Mouse (Mus musculus): ENCODE measurements around the gene Birc7.

The Birc7 gene

GRCm38 (mm10) chr2:180928723-180929122, at the start of gene Birc7:
TSS of gene Birc7 (plus strand) at chr2:180929023.
- no peak for DNase-seq

- DNase-seq, result no peak
Measured at GRCm38 (mm10) chr2:180879365-180880067, 49.3 kb upstream of the Birc7 start.

GRCm38 (mm10) chr2:180881281-180881680, 47.5 kb upstream of the Birc7 start:
- no peak for DNase-seq

GRCm38 (mm10) chr2:180885270-180885669, 43.6 kb upstream of the Birc7 start:
- no peak for DNase-seq

- no peak for DNase-seq
Measured at GRCm38 (mm10) chr2:180889271-180889920, 39.4 kb upstream of the Birc7 start.

- DNase-seq, result no peak
Measured at GRCm38 (mm10) chr2:180889921-180890280, 38.9 kb upstream of the Birc7 start.

- DNase-seq, result no peak
Measured at GRCm38 (mm10) chr2:180890422-180891074, 38.3 kb upstream of the Birc7 start.

GRCm38 (mm10) chr2:180891075-180891834, 37.6 kb upstream of the Birc7 start:
- no peak for DNase-seq

GRCm38 (mm10) chr2:180891835-180892323, 36.9 kb upstream of the Birc7 start:
- no peak for DNase-seq

- DNase-seq, result no peak
Measured at GRCm38 (mm10) chr2:180892841-180893521, 35.8 kb upstream of the Birc7 start.

GRCm38 (mm10) chr2:180893537-180894028, 35.2 kb upstream of the Birc7 start:
- DNase-seq, result no peak

GRCm38 (mm10) chr2:180894029-180894623, 34.7 kb upstream of the Birc7 start:
- DNase-seq, result peak; percentile 60

GRCm38 (mm10) chr2:180894734-180895133, 34.1 kb upstream of the Birc7 start:
- peak; percentile 42 for DNase-seq

- DNase-seq, result no peak
Measured at GRCm38 (mm10) chr2:180895321-180895720, 33.5 kb upstream of the Birc7 start.

GRCm38 (mm10) chr2:180895837-180896525, 32.8 kb upstream of the Birc7 start:
- no peak for DNase-seq

- no peak for DNase-seq
Measured at GRCm38 (mm10) chr2:180896819-180897625, 31.8 kb upstream of the Birc7 start.

- DNase-seq, result no peak
Measured at GRCm38 (mm10) chr2:180897857-180898256, 31.0 kb upstream of the Birc7 start.

GRCm38 (mm10) chr2:180902086-180902485, 26.7 kb upstream of the Birc7 start:
- DNase-seq, result no peak

- DNase-seq, result no peak
Measured at GRCm38 (mm10) chr2:180904435-180905208, 24.2 kb upstream of the Birc7 start.

Data from kidney, postnatal 14 days (tissue).